Mouse (Mus musculus): ENCODE data around the gene Osbpl2. TPM values are rescaled to one million over a fixed set of nuclear protein-coding genes. Genes with fewer than 3 reads are reported as not detected.

Osbpl2 gene
- polyA plus RNA-seq (2012; ENCODE audit: insufficient read depth, insufficient read length, missing spikeins): 27.2 and 38.7 TPM in 2 replicates

DNA sequence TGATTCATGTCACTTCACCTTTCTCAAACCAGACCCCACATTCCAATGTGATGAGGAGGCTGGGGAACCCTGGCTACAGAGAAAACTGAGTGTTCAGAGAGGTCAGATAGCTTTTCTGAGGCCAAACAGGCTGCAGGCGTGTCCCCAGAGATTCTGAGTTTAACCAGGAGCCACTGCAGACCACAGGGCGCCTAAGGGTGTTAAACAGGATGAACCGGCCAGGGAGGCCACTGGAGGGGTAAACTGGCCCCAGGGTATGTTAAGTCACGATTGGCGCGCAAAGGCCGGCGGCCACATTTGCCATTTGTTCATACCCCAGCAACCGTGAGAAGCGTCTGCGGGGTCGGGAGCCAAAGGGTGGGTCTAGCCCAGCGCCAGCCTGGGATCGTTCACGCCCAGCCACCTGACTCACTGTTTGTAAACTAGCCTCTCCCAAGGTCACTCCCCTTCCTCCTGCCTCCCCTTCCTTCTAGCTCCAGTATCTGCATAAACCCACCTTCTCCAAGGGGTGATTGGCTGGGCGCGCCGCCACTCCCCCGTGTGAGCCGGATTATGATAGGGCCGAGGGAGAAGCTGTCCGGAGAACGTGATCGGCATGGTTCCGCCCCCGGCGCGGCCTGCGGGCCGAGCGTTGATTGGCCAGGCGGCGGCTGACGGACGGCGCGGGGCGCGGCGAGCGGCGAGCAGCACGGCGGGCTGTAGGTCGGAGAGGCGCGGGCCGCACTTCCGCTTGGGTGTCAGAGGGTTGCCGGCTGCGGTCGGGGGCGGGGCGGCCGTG lies at the start of gene Osbpl2:
TSS of gene Osbpl2 (plus strand) at position 646 of the 778 bp plus-strand sequence.
- H3K27ac ChIP-seq (replicated peaks; ENCODE audit: low read depth, low read length): 0 out of 2 replicates have a peak within 1 kb of the TSS, but pooled peaks have one; percentile 2
- H3K4me3 ChIP-seq (ENCODE audit: insufficient read depth, low read depth, low read length): peak within 1 kb of the TSS; percentile 90
- H3K4me1 ChIP-seq (ENCODE audit: control insufficient read depth, insufficient read depth, insufficient read length, low read length): peaks cover 11% of the 10 kb centered on the region

DNA sequence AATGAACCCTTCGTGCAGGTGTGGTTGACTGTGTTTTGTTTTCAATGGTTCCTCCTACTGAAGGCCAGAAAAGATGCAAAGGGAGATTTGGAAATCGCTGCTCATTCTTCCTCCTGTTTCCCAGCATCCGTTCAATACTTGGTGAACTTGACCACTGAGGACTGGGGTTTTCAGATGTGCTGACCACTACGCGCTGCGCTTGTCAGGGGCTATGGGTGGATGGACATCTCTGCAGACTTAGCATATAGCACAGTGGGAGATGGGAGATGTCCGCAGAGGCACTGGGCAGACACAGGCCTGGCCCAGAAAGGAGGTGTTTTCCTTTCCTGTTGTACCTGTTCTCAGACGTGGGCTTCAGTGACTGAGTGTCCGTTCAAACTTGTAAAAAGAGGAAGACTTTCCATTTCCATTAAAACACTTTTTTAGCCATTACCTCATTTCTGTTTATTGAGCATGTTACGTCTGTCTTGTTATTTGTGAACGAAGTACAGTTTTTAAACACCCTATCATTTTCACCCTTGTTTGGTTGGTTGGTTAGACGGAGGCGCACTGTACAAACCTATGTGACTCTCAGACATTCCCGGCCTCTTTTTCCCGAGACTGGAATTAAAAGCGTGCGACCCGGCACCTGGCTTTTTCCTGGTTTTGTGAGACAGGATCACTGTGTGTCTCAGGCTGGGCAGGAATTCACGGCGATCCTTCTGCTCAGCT lies 49.2 kb upstream of the Osbpl2 start:
- H3K4me3 ChIP-seq (ENCODE audit: insufficient read depth, low read depth, low read length): peak overlapping the region; percentile 92
- peak overlapping the region; percentile 83 for H3K27ac ChIP-seq (replicated peaks; ENCODE audit: low read depth, low read length)
- peaks cover 3% of the 10 kb centered on the region for H3K4me1 ChIP-seq (ENCODE audit: control insufficient read depth, insufficient read depth, insufficient read length, low read length)

GRCm38 (mm10) chr2:180070481-180071453 lies 48.3 kb upstream of the Osbpl2 start, which contains the start of gene Mtg2:
Mtg2 (plus strand) TSS chr2:180070588.
- H3K27ac ChIP-seq (replicated peaks; ENCODE audit: low read depth, low read length): peak within 1 kb of the TSS; percentile 83
- peaks cover 3% of the 10 kb centered on the region for H3K4me1 ChIP-seq (ENCODE audit: control insufficient read depth, insufficient read depth, insufficient read length, low read length)
- peak within 1 kb of the TSS; percentile 92 for H3K4me3 ChIP-seq (ENCODE audit: insufficient read depth, low read depth, low read length)

GRCm38 (mm10) chr2:180071671-180072070 lies 47.4 kb upstream of the Osbpl2 start:
- Histone ChIP-seq H3K4me1 (ENCODE audit: control insufficient read depth, insufficient read depth, insufficient read length, low read length) (peaks cover 3% of the 10 kb centered on the region), H3K27ac (replicated peaks; ENCODE audit: low read depth, low read length) (no peak overlapping the region), H3K4me3 (ENCODE audit: insufficient read depth, low read depth, low read length) (no peak overlapping the region)

DNA sequence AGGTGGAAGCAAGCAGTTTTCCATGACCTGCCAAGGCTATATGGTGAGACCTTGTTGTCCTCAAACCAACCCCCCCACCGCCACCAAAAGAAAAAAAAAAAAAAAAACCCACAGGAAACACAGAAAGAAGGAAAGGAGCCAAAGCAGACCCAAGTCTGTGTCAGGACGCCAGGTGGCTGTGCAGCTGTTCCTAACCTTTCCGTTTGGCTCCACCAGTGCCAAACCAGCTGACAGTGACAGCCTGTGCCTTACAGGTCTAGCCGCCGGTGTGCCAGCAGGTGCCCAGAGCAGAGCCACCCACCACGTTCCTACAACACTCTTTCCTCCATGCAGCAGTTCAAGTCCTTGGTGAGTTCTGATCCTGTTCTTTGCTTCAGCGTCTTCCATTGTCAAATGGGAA lies 46.2 kb upstream of the Osbpl2 start:
- Histone ChIP-seq H3K27ac (replicated peaks; ENCODE audit: low read depth, low read length) (no peak overlapping the region), H3K4me1 (ENCODE audit: control insufficient read depth, insufficient read depth, insufficient read length, low read length) (peaks cover 3% of the 10 kb centered on the region), H3K4me3 (ENCODE audit: insufficient read depth, low read depth, low read length) (no peak overlapping the region)

DNA sequence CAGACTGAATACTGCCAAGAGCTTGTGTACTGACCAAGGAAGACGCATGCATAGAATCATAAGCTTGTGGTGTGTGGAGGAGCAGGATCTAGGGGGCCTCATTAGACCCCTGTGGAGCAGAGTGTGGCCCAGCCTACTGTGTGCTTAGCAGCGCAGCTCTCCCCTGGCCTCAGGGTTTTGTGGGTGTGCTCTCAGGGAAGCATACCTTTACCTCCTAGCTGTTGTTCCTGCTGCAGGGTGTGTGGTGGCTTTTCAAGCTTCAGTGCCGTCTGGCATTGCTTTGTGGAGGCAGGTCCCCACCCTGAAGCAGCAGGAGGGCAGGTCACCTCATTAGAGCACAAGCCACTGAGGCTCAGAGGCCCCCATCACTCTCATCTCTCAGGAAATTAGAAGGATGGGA lies 41.5 kb upstream of the Osbpl2 start:
- Histone ChIP-seq H3K4me1 (ENCODE audit: control insufficient read depth, insufficient read depth, insufficient read length, low read length) (no peaks in the 10 kb centered on the region), H3K27ac (replicated peaks; ENCODE audit: low read depth, low read length) (no peak overlapping the region), H3K4me3 (ENCODE audit: insufficient read depth, low read depth, low read length) (no peak overlapping the region)

GRCm38 (mm10) chr2:180080680-180081079 lies 38.4 kb upstream of the Osbpl2 start:
- no peak overlapping the region for H3K27ac ChIP-seq (replicated peaks; ENCODE audit: low read depth, low read length)
- H3K4me1 ChIP-seq (ENCODE audit: control insufficient read depth, insufficient read depth, insufficient read length, low read length): no peaks in the 10 kb centered on the region
- no peak overlapping the region for H3K4me3 ChIP-seq (ENCODE audit: insufficient read depth, low read depth, low read length)

- Histone ChIP-seq H3K4me1 (ENCODE audit: control insufficient read depth, insufficient read depth, insufficient read length, low read length) (no peaks in the 10 kb centered on the region), H3K4me3 (ENCODE audit: insufficient read depth, low read depth, low read length) (no peak overlapping the region), H3K27ac (replicated peaks; ENCODE audit: low read depth, low read length) (no peak overlapping the region)
These were observed 36.0 kb upstream of the Osbpl2 start for GRCm38 (mm10) chr2:180083063-180083462.

DNA sequence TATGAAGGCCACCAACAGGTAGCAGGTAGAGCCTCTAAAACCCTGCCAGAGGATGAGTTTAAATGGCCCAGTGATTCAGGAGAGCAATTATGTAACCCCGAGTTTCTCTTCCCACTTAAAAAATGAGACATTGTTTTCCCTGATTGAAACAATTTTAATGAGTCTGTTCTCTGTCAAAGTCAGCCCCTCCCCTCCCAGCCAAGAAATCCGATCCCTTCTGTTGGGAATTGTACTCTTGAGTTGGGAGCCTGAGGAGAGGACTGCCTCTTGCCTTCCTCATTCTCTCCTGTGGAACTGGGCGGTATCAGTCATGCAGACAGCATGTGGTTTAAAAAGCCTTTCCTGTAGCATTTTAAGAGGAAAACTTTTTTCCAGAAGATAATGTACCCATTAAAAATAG lies 34.5 kb upstream of the Osbpl2 start:
- Histone ChIP-seq H3K4me3 (ENCODE audit: insufficient read depth, low read depth, low read length) (no peak overlapping the region), H3K27ac (replicated peaks; ENCODE audit: low read depth, low read length) (no peak overlapping the region), H3K4me1 (ENCODE audit: control insufficient read depth, insufficient read depth, insufficient read length, low read length) (no peaks in the 10 kb centered on the region)

GRCm38 (mm10) chr2:180085926-180086636 lies 33.0 kb upstream of the Osbpl2 start:
- Histone ChIP-seq H3K4me1 (ENCODE audit: control insufficient read depth, insufficient read depth, insufficient read length, low read length) (no peaks in the 10 kb centered on the region), H3K27ac (replicated peaks; ENCODE audit: low read depth, low read length) (no peak overlapping the region), H3K4me3 (ENCODE audit: insufficient read depth, low read depth, low read length) (no peak overlapping the region)

GRCm38 (mm10) chr2:180086637-180087027 lies 32.5 kb upstream of the Osbpl2 start:
- Histone ChIP-seq H3K4me3 (ENCODE audit: insufficient read depth, low read depth, low read length) (no peak overlapping the region), H3K27ac (replicated peaks; ENCODE audit: low read depth, low read length) (no peak overlapping the region), H3K4me1 (ENCODE audit: control insufficient read depth, insufficient read depth, insufficient read length, low read length) (no peaks in the 10 kb centered on the region)

DNA sequence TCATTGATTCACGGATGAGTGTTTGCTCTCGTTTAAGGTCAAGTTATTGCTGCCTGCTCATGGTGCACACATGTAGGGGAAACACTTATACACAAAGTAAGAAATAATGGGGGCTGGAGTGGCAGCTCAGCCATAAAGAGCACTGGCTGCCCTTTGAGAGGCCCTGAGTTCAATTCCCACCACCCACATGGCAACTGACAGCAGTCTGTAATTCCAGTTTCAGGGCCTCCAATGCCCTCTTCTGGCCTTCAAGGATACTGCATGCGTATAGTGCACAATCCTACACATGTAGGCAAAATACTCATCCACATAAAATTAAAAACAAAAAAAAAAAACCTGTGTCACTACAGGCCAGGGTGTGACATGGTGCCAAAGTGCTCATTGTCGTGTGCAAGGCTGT lies 31.6 kb upstream of the Osbpl2 start:
- Histone ChIP-seq H3K4me1 (ENCODE audit: control insufficient read depth, insufficient read depth, insufficient read length, low read length) (no peaks in the 10 kb centered on the region), H3K27ac (replicated peaks; ENCODE audit: low read depth, low read length) (no peak overlapping the region), H3K4me3 (ENCODE audit: insufficient read depth, low read depth, low read length) (no peak overlapping the region)

DNA sequence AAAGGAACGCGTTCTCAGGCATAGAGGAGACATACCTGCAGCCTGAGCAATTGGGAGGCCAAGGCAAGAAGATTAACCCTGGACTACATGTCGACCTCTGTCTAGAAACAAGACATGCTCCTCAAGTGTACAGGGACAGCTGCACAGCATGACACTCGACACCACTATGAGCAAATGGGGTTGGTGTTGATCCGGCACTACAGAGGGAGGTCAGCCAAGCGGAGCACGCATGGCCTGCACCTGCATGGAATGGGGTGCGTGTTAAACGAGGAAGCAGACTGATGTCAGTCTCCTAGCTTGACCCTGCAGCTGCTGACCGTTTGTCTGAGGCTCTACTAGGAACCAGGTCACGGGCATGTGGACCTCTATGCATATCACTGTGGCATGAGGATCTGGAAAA lies 28.8 kb upstream of the Osbpl2 start:
- H3K27ac ChIP-seq (replicated peaks; ENCODE audit: low read depth, low read length): no peak overlapping the region

DNA sequence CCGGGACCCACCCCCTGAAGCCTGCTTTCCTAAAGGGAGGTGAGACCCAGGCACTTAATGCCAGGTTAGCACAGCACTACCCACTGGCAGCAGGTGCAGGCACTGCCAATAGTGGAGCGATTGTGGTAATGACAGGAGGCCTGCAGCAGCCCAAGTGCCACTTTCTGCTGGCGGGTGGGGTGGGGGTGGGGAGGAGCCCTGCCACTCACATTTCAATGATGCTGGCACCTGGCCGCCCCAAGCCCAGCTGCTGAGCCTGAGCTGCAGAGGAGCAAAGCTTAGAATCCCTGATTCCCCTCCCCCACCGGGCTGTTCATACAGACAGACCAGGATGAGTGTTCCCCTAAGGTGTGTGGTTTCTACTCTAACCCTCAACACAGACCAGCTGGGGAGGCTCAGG lies 23.4 kb upstream of the Osbpl2 start:
- Histone ChIP-seq H3K27ac (replicated peaks; ENCODE audit: low read depth, low read length) (no peak overlapping the region), H3K4me1 (ENCODE audit: control insufficient read depth, insufficient read depth, insufficient read length, low read length) (no peaks in the 10 kb centered on the region)

More for the DNA sequence above, 28.8 kb upstream of the Osbpl2 start:
- no peak overlapping the region for H3K4me3 ChIP-seq (ENCODE audit: insufficient read depth, low read depth, low read length)
- H3K4me1 ChIP-seq (ENCODE audit: control insufficient read depth, insufficient read depth, insufficient read length, low read length): no peaks in the 10 kb centered on the region

More for the DNA sequence above, 23.4 kb upstream of the Osbpl2 start:
- no peak overlapping the region for H3K4me3 ChIP-seq (ENCODE audit: insufficient read depth, low read depth, low read length)

Data from brown adipose tissue, adult 24 weeks (tissue).